Mouse (Mus musculus) heart, adult 2 months (tissue): ENCODE measurements around the gene Tas2r107. TPM values are rescaled to one million over a fixed set of nuclear protein-coding genes. Genes with fewer than 3 reads are reported as not detected.

Experiments used
- polyA plus RNA-seq: library from polyadenylated mRNA; depleted of rRNA; stranded (reverse); fragments of >200 nt; gene quantifications from 2 replicates; pipeline ENCODE4 v1.2.3, GENCODE M21; 2012; rRNA removed
- total RNA-seq, 2 experiments: library from RNA; stranded (reverse); gene quantifications; 2 replicates each; pipeline ENCODE4 v1.2.3; 2021

Tas2r107 gene
- total and polyA plus RNA-seq, 3 experiments, result not detected

Other genes with a start within 250 kb of the Tas2r107 start
- not detected for gene 5430401F13Rik, start 173.7 kb downstream of the Tas2r107 start, total RNA-seq
- not detected in 2 replicates for gene 5430401F13Rik, start 173.7 kb downstream of the Tas2r107 start, polyA plus RNA-seq
- gene Gm6619, start 173.7 kb downstream of the Tas2r107 start, total RNA-seq, result not detected
- gene Gm6619, start 173.7 kb downstream of the Tas2r107 start, polyA plus RNA-seq, result not detected in 2 replicates
- gene Tas2r130, start 29.2 kb downstream of the Tas2r107 start, total RNA-seq, result not detected
- gene Tas2r130, start 29.2 kb downstream of the Tas2r107 start, polyA plus RNA-seq, result not detected in 2 replicates
- gene Tas2r106, start 18.7 kb upstream of the Tas2r107 start, total RNA-seq, result not detected
- not detected in 2 replicates for gene Tas2r106, start 18.7 kb upstream of the Tas2r107 start, polyA plus RNA-seq
- not detected for gene Tas2r104, start 25.6 kb upstream of the Tas2r107 start, total RNA-seq
- gene Tas2r104, start 25.6 kb upstream of the Tas2r107 start, polyA plus RNA-seq, result not detected in 2 replicates
- not detected for gene Tas2r105, start 27.3 kb upstream of the Tas2r107 start, total RNA-seq
- gene Tas2r105, start 27.3 kb upstream of the Tas2r107 start, polyA plus RNA-seq, result not detected in 2 replicates
- gene Tas2r114, start 29.9 kb upstream of the Tas2r107 start, total RNA-seq, result not detected
- not detected in 2 replicates for gene Tas2r114, start 29.9 kb upstream of the Tas2r107 start, polyA plus RNA-seq